Mouse (Mus musculus) left cerebral cortex, adult 2 months (tissue): ENCODE measurements around the gene Ank3. TPM values are rescaled to one million over a fixed set of nuclear protein-coding genes. Genes with fewer than 3 reads are reported as not detected.

Source experiments
- DNase-seq, 2 experiments: peaks; one replicate each; pipeline ENCODE4 v3.0.0; 2021 to 2022; ENCODE audit warnings: low spot score in 2 of 2, mixed read lengths in 1 of 2; ENCODE audit errors: extremely low spot score in 1 of 2
- H3K27ac ChIP-seq: fragments of 200-600 bp; 2 replicates; pipeline ENCODE4 v1.8.1; 2022
- H3K4me3 ChIP-seq: fragments of 200-600 bp; 2 replicates; pipeline ENCODE4 v1.8.1; 2022
- CTCF ChIP-seq: fragments of 200-600 bp; IDR thresholded peaks from 2 replicates; pipeline ENCODE4 v1.8.1; 2022; ENCODE audit warnings: antibody characterized with exemption, mild to moderate bottlenecking, moderate library complexity
- intact Hi-C: fragments of 180-260 bp; cut with DNase I; formaldehyde crosslinking; loops from one replicate; pipeline ENCODE4 v1.15.1; 2025
- total RNA-seq, 2 experiments: library from RNA; stranded (reverse); gene quantifications; 2 replicates each; pipeline ENCODE4 v1.2.3; 2021

Gene Ank3
- total RNA-seq, 2 experiments from 2014 or later = 520 to 555 TPM

DNA sequence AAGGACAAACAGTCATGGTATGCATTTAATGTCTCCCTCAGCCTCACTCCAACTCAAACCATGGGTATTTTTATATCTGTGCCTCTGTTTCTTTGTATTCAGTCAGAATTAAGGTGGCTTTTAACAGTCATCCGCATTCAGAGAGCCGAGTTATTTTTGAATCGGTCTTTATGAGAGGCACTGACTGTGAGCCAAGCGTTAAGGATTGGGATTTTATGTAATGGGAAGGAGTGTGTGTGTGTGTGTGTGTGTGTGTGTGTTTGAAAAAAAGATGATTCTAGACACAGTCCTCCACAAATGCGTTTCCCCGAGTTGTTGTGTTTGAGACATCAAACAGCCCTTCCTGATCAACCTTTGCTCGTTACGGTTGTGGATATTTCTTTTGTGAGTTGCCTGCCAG, 347.7 kb downstream of the Ank3 start:
- peak overlapping the region; percentile 63 for H3K27ac ChIP-seq
- no peak for TF ChIP-seq CTCF
- intact Hi-C loops = no loop called here
- no peak overlapping the region for H3K4me3 ChIP-seq
- no peak for DNase-seq

DNA sequence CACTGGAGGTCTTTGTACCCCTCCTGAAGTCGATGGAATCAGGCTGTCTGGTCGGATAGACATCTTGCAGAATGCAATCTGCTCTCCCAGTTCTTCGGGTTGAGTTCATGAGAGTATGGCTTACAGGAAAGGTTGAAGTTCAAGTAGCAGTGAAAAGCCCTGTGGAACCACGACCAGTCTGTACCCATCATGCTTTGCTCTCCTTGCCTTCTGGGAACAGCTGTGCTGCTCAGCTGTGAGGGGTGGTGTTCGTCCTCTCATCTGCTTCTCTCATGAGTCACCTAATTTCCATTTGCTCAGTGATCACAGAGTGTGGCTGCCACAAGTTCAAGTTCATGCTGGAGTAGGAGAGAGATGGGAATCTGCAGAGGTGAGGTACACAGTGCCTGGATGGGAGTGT, 348.2 kb downstream of the Ank3 start:
- no peak for DNase-seq
- H3K27ac ChIP-seq = peak overlapping the region; percentile 38
- intact Hi-C loops = no loop called here

DNA sequence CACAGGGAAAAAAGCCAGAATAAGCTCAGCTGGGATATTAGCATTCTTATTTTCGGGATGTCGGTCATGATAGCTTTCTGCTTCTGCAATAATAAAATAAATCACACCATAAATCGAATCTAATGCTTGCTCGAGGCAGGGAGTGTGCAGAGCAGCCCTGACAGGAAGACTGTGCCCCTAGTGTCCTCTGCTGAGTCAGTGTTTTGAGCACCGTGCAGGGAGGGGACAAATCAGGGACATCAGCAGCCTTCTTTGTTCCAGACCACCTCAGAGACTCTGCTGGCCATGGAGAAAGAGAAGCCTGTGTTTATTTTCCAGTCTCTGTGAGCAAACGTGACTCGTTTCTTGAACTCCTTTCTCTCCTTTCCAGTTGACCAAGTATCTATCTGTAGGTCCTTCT, 352.8 kb downstream of the Ank3 start:
- no peak for TF ChIP-seq CTCF
- Histone ChIP-seq H3K27ac (no peak overlapping the region), H3K4me3 (no peak overlapping the region)
- DNase-seq = no peak
- intact Hi-C loops = no loop called here

More for the DNA sequence above, 348.2 kb downstream of the Ank3 start:
- TF ChIP-seq CTCF = no peak
- no peak overlapping the region for H3K4me3 ChIP-seq

DNA sequence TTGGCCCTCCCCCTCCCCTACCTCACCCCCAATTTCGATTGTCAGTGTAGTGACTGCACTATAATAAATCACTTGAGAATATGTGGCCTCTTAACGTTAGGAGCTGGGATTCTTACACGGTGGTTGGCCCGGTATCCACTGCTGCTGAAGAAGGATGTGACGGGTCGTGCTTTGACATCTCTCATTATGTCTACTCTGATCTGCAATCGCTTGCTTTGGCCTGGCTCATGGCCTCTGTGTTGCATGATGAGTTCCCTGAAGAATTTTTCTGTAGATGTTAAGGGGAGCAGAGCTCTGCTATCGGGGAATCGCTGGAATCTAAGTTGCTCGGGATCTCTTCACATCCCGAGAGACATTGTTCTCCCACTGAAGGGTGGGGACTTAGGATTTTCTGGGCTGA, 354.9 kb downstream of the Ank3 start:
- DNase-seq = no peak
- no peak overlapping the region for H3K27ac ChIP-seq
- no peak for TF ChIP-seq CTCF
- intact Hi-C loops = no loop called here
- no peak overlapping the region for H3K4me3 ChIP-seq

DNA sequence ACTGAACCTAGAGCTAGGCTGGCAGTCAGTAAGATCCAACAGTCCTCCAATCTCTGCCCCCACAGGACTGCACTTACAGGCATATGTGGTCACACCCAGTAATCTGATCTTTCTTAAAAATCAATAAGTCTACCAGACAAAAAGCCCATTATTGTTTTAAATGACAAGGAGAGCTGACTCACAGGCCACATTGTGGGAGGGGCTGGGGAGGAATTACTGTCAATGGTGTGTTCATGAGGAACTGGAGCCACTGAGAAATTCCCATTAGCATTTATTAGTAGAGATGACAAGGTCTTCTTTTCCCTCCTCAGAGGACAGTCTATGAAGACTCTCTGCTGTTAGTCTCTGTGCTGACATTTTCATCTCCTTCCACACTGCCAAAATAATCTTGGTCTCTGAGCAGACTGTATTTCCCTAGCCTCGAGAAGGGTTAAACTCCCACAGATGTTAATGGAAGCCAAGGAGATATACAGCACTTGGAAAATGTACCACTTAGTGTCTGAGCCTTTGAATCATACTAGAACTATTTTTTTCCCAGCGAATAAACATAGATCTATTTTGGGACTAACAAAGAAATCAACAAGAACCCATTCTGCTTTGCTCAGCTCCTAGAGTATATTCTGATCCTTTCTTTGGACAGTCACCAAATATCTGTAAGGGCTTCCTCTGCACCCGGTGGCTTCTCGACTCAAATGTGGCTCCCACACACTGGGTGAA, 358.5 kb downstream of the Ank3 start:
- Histone ChIP-seq H3K27ac (peak overlapping the region; percentile 48), H3K4me3 (no peak overlapping the region)
- intact Hi-C loops = no loop called here
- no peak for TF ChIP-seq CTCF
- no peak for DNase-seq

DNA sequence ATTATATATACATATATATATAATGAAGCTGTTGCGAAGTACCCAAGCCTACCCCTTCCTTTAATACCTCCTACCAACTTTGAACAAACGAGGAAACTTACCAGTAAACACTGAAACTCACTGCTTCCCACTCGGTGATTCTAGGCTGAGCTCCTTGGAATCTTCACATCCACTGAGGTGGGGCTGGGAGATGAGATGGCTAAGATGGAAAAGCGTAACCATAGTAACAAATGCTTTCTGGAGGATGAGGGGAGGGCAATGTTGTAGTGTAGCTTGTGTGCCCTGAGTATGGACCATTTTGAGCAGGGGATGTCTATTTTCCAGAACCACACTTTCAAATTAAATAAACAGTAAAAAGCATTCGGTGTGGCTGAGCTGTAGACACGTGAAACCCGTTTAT, 364.4 kb downstream of the Ank3 start:
- intact Hi-C loops = no loop called here
- TF ChIP-seq CTCF = no peak
- Histone ChIP-seq H3K27ac (no peak overlapping the region), H3K4me3 (no peak overlapping the region)
- DNase-seq = no peak

DNA sequence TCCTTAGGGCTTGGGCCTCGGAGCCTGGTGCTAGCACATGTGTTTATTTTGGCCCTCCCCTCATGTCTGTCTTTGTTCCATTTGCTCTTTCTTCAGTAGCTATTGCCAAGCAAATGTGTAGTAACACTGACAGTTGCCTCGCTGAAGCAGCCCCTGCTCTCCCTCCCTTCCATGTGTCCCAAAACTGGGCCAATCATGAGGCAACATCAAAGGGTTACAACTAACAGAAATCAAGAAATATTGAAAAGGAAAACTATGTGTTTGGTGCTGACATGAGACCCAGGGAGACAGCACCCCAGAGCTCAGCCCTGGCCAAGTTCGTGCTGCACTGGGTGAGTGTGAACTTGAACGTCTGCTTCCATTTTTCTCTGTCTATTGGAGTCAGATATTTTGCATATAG, 365.8 kb downstream of the Ank3 start:
- Histone ChIP-seq H3K27ac (no peak overlapping the region), H3K4me3 (no peak overlapping the region)
- TF ChIP-seq CTCF = no peak
- DNase-seq = no peak
- intact Hi-C loops = no loop called here

DNA sequence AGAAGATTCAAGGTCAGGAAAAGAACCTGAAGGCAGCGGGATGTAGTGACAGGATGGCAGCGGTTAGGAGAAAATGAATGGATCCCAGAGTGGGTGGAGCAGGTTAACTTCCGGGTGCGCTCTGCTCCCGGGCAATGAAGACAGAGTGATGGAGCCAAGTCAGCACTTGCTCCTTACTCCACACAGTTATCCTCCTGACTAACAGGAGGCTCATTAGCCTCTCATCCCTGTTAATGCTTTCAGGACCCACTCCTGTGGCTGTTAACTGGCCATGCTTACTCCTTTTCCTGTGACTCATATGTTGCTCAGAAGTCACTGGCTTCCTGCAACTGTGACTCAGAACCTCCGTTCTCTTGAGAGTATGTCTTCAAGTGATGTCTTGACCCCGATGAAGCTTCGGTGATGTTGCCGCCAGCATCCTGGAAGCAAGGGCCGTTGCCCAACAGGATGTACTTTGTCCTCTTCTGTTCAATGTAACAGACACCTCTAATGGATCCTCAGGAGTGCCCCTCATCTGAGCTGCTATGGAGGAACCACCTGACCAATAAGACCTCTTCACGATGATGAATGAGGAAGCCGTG, 378.6 kb downstream of the Ank3 start:
- TF ChIP-seq CTCF = no peak
- no peak overlapping the region for H3K4me3 ChIP-seq
- H3K27ac ChIP-seq = no peak overlapping the region; the same call in 1 of the 2 replicates
- intact Hi-C loops = loop anchor here (5.0 kb wide), 1 partner anchor 70 kb away; no protein-coding TSS in a partner anchor
- DNase-seq = no peak

DNA sequence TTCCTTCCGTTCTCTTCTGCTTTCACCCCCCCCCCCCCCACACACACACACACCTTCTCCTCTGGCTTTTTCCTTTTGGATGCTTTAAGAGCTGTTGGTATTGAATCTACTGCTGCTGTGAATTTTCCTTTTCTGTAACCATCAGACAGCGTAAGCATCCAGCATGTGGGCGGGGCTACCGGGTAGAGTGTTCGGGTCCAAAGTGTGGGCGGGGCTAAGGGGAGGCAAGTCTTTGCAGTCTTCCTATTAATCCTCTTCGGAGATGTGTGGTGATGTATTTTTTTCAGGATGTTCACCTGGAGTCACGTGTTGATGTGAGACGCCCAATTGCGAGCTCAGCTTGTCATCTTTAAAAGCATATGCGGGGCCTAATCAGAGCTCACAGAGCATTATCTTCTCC, 379.2 kb downstream of the Ank3 start:
- Histone ChIP-seq H3K4me3 (no peak overlapping the region), H3K27ac (no peak overlapping the region)
- TF ChIP-seq CTCF = no peak
- intact Hi-C loops = loop anchor here (5.0 kb wide), 1 partner anchor 70 kb away; no protein-coding TSS in a partner anchor
- no peak for DNase-seq

DNA sequence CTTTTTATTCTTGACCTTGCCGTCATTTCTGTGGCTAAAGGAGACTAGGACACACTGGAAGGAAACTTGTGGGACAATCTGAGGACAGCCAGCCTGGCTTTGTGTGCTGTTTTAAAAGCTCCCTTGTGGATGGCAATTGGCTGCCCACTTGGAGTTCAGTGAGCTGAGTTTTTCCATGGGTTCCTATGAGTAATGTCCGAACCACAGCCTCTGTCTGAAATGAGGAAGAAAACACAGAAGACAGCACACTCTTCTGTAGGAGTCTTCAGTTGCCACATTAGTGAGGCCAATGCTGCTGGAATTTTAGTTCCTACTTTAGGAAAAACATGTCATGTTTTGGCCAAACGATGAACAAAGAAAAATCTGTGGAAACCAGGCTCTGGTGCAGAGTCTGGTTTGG, 380.7 kb downstream of the Ank3 start:
- intact Hi-C loops = loop anchor here (5.0 kb wide), 1 partner anchor 72 kb away; no protein-coding TSS in a partner anchor
- no peak for TF ChIP-seq CTCF

DNA sequence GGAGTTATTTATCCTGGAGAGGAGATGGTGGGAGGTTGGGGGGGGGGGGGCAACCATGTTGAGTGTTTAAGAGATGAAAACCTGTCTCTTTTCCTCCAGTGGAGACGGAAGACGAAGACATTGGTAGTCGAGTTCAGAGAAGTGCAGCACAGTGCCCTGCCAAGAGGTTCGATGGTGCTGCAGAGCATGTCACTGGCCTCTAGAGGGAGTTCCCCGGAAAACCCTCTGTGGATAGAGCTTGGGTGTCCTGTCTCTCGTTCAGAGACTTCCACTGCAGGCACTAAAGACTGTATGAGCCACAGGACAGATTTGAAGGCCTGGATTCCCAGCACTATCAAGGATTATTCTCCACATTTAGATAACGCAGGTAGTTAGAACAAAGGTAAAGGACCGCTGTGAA, 382.9 kb downstream of the Ank3 start:
- peak in 1 of 2 experiments; percentile 53 for DNase-seq
- peak; percentile 76 for TF ChIP-seq CTCF
- intact Hi-C loops = no loop called here
- Histone ChIP-seq H3K4me3 (no peak overlapping the region), H3K27ac (no peak overlapping the region)

More for the DNA sequence above, 380.7 kb downstream of the Ank3 start:
- no peak overlapping the region for H3K4me3 ChIP-seq
- no peak overlapping the region for H3K27ac ChIP-seq
- DNase-seq = no peak

DNA sequence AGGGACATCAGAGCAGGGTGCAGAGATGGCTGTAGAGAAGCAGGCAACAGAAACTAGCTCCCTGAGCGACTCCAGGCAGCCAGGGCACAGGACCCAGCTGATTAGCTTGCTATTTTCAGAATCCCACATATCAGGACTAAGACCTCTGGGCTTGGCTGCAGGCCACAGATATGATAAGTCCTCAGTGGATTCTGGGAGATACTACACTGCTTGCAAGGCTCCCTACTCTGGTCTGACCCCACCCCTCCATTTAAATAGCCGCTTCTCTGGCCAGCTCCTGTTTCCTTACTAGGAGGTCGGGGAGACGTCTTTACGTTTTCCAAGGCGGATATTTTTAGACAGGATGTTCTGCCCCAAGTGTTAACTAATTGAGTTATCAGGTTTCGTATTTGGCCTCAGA, 386.7 kb downstream of the Ank3 start:
- intact Hi-C loops = no loop called here
- no peak for DNase-seq
- Histone ChIP-seq H3K27ac (no peak overlapping the region; the same call in 1 of the 2 replicates), H3K4me3 (no peak overlapping the region)
- no peak for TF ChIP-seq CTCF

DNA sequence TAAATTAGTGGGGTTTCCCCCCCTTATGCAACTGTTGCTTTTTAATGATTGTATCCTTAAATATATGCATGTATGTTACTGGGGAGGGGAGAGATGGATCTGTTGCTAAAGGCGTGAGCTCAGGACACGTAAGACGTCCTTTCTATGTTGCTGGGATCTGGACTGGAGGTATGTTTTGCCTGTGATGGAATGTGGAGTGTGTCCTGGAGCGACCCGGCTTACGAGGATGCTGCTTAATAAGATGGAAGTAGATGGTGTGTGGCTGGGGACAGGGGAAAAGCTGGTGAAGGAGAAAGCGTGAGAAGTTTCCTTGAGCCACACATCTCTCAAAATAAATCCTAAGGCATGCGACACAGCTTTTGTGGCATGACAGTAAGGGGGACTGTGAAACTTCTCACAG, 387.1 kb downstream of the Ank3 start:
- no peak for DNase-seq
- no peak overlapping the region for H3K4me3 ChIP-seq
- H3K27ac ChIP-seq = no peak overlapping the region
- TF ChIP-seq CTCF = no peak
- intact Hi-C loops = no loop called here
